Mouse (Mus musculus): Measurements from ENCODE around the gene Gpr6.

DNA sequence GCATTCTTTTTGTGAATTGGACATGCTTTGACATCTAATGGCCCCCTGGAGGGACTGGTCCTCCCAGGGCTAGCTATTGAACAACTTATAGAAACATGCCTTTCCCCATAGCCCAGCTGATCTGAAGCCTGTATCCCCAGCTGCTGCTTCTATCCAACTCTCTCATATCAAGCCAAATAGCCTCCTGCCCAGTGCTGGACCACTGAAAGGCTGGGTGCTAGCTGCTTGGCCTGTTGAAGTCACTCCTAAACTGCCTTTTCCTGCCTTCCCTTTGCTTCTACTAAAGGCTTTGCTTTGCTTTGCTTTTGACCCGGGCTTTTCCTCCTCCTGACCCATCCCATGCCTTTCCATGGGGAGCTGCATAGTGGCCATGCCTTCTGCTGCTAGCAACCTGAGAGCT is 47.7 kb downstream of the Gpr6 start:
- no peak for TF ChIP-seq POLR2A (IDR thresholded peaks at IDR 0.05; ENCODE audit: extremely low read depth, insufficient read depth, low read length)
- TF ChIP-seq CTCF (IDR thresholded peaks at IDR 0.05; ENCODE audit: extremely low read depth, insufficient read depth, low read length) = no peak
